Mouse (Mus musculus): Measurements from ENCODE around the gene Dtnb. TPM values are rescaled to one million over a fixed set of nuclear protein-coding genes. Genes with fewer than 3 reads are reported as not detected.
"Not testable (repeated sequence)": the region's sequence is repeated elsewhere in the genome, so short reads cannot be mapped to it uniquely, and the experiment has no call there.

Gene Dtnb
- 10 to 100 TPM; 80.5 to 87.0 TPM for total RNA-seq (2021)
- long read RNA-seq, experiment 1, partial matches to known transcripts = 6 of 57 reads
- long read RNA-seq, experiment 1, other reads (novel, unspliced or antisense) = 49 of 57 reads
- long read RNA-seq, experiment 2, partial matches to known transcripts = 2 of 64 reads
- long read RNA-seq, experiment 2, other reads (novel, unspliced or antisense) = 58 of 64 reads

GRCm38 (mm10) chr12:3571787-3572580, at the start of gene Dtnb:
Gene Dtnb (plus strand): TSS chr12:3572381.
- intact Hi-C loops (cut with DNase I) = loop anchor here (5.0 kb wide), 1 partner anchor 145 kb away; the partner anchor contains the start of gene Asxl2
- DNase-seq (ENCODE audit: low spot score in 2 of 2) = peak; percentile 52 to 61

- DNase-seq (ENCODE audit: low spot score in 2 of 2) = no peak
- intact Hi-C loops (cut with DNase I) = no loop called here
These were observed 46.6 kb upstream of the Dtnb start for GRCm38 (mm10) chr12:3525536-3525935.

GRCm38 (mm10) chr12:3535446-3535845, 36.7 kb upstream of the Dtnb start:
- DNase-seq (ENCODE audit: low spot score in 2 of 2); intact Hi-C loops (cut with DNase I): not testable (repeated sequence)

- DNase-seq (ENCODE audit: low spot score in 2 of 2) = peak in 1 of 2 experiments; percentile 23
- intact Hi-C loops (cut with DNase I) = no loop called here
These were observed 34.6 kb upstream of the Dtnb start for GRCm38 (mm10) chr12:3537616-3538015.

- intact Hi-C loops (cut with DNase I) = no loop called here
These were observed 34.1 kb upstream of the Dtnb start for GRCm38 (mm10) chr12:3538036-3538435.

GRCm38 (mm10) chr12:3539605-3540004, 32.6 kb upstream of the Dtnb start:
- intact Hi-C loops (cut with DNase I) = no loop called here
- no peak for DNase-seq (ENCODE audit: low spot score in 2 of 2)

More at GRCm38 (mm10) chr12:3538036-3538435, 34.1 kb upstream of the Dtnb start:
- DNase-seq (ENCODE audit: low spot score in 2 of 2) = no peak

- intact Hi-C loops (cut with DNase I) = no loop called here
- DNase-seq (ENCODE audit: low spot score in 2 of 2) = no peak
These were observed 31.3 kb upstream of the Dtnb start for GRCm38 (mm10) chr12:3540871-3541270.

- no peak for DNase-seq (ENCODE audit: low spot score in 2 of 2)
- intact Hi-C loops (cut with DNase I) = no loop called here
These were observed 26.7 kb upstream of the Dtnb start for GRCm38 (mm10) chr12:3545451-3545850.

GRCm38 (mm10) chr12:3546121-3546658, 26.0 kb upstream of the Dtnb start:
- intact Hi-C loops (cut with DNase I) = no loop called here

GRCm38 (mm10) chr12:3546781-3547180, 25.4 kb upstream of the Dtnb start:
- intact Hi-C loops (cut with DNase I) = no loop called here
- DNase-seq (ENCODE audit: low spot score in 2 of 2) = no peak

More at GRCm38 (mm10) chr12:3546121-3546658, 26.0 kb upstream of the Dtnb start:
- no peak for DNase-seq (ENCODE audit: low spot score in 2 of 2)

GRCm38 (mm10) chr12:3547506-3547905, 24.7 kb upstream of the Dtnb start:
- intact Hi-C loops (cut with DNase I) = no loop called here
- no peak for DNase-seq (ENCODE audit: low spot score in 2 of 2)

GRCm38 (mm10) chr12:3547911-3548310, 24.3 kb upstream of the Dtnb start:
- DNase-seq (ENCODE audit: low spot score in 2 of 2) = no peak

GRCm38 (mm10) chr12:3548582-3549211, 23.5 kb upstream of the Dtnb start:
- intact Hi-C loops (cut with DNase I) = no loop called here
- DNase-seq (ENCODE audit: low spot score in 2 of 2) = peak; percentile 58 to 77

More at GRCm38 (mm10) chr12:3547911-3548310, 24.3 kb upstream of the Dtnb start:
- intact Hi-C loops (cut with DNase I) = no loop called here

GRCm38 (mm10) chr12:3550280-3550679, 21.9 kb upstream of the Dtnb start:
- intact Hi-C loops (cut with DNase I) = no loop called here
- no peak for DNase-seq (ENCODE audit: low spot score in 2 of 2)

GRCm38 (mm10) chr12:3557414-3558319, 14.5 kb upstream of the Dtnb start:
- no peak for DNase-seq (ENCODE audit: low spot score in 2 of 2)
- intact Hi-C loops (cut with DNase I) = no loop called here

- peak; percentile 73 to 92 for DNase-seq (ENCODE audit: low spot score in 2 of 2)
- intact Hi-C loops (cut with DNase I) = no loop called here
These were observed 11.6 kb upstream of the Dtnb start for GRCm38 (mm10) chr12:3560596-3560995.

- no peak for DNase-seq (ENCODE audit: low spot score in 2 of 2)
These were observed 11.1 kb upstream of the Dtnb start for GRCm38 (mm10) chr12:3561032-3561431.

GRCm38 (mm10) chr12:3562806-3563205, 9.4 kb upstream of the Dtnb start:
- no peak for DNase-seq (ENCODE audit: low spot score in 2 of 2)
- intact Hi-C loops (cut with DNase I) = no loop called here

More at GRCm38 (mm10) chr12:3561032-3561431, 11.1 kb upstream of the Dtnb start:
- intact Hi-C loops (cut with DNase I) = no loop called here

GRCm38 (mm10) chr12:3563659-3564058, 8.5 kb upstream of the Dtnb start:
- peak in 1 of 2 experiments; percentile 64 for DNase-seq (ENCODE audit: low spot score in 2 of 2)
- intact Hi-C loops (cut with DNase I) = no loop called here

Measured in left cerebral cortex, postnatal 14 days (tissue).